Mouse (Mus musculus) liver, adult 2 months (tissue): ENCODE data around the gene Rgs11. TPM values are rescaled to one million over a fixed set of nuclear protein-coding genes. Genes with fewer than 3 reads are reported as not detected.
"Not testable (repeated sequence)": the region's sequence is repeated elsewhere in the genome, so short reads cannot be mapped to it uniquely, and the experiment has no call there.

Source experiments
- DNase-seq: peaks from one replicate; pipeline ENCODE4 v3.0.0-alpha.2; 2011; ENCODE audit warnings: low read depth, low spot score; ENCODE audit errors: extremely low read depth
- H3K27ac ChIP-seq: fragments of 200-500 bp; replicated peaks from 2 replicates; pipeline ENCODE4 v1.5.1; 2012; ENCODE audit warnings: low read depth, mild to moderate bottlenecking, control low read depth, inconsistent platforms, low read length; ENCODE audit not compliant: insufficient read depth
- H3K27me3 ChIP-seq: fragments of 200-500 bp; 2 replicates; pipeline ENCODE4 v1.6.1; 2012; ENCODE audit warnings: mild to moderate bottlenecking, moderate library complexity, low read length, inconsistent platforms; ENCODE audit not compliant: control insufficient read depth, insufficient read depth
- H3K36me3 ChIP-seq: fragments of 200-500 bp; 2 replicates; pipeline ENCODE4 v1.6.1; 2012; ENCODE audit warnings: low read length, inconsistent platforms; ENCODE audit not compliant: control insufficient read depth, insufficient read depth
- H3K4me1 ChIP-seq: fragments of 200-500 bp; 2 replicates; pipeline ENCODE4 v1.6.1; 2011; ENCODE audit warnings: low read length; ENCODE audit not compliant: control insufficient read depth, insufficient read depth
- H3K4me3 ChIP-seq: fragments of 200-500 bp; 2 replicates; pipeline ENCODE4 v1.5.1; 2011; ENCODE audit warnings: low read depth, mild to moderate bottlenecking, control low read depth, low read length, moderate library complexity; ENCODE audit not compliant: insufficient read depth
- H3K79me2 ChIP-seq: fragments of 200-500 bp; 2 replicates; pipeline ENCODE4 v1.6.1; 2012; ENCODE audit warnings: inconsistent platforms, mild to moderate bottlenecking, low read length, moderate library complexity; ENCODE audit not compliant: control insufficient read depth, insufficient read depth
- H3K9ac ChIP-seq: fragments of 200-500 bp; 2 replicates; pipeline ENCODE4 v1.6.1; 2012; ENCODE audit warnings: low read depth, mild to moderate bottlenecking, control low read depth, inconsistent platforms, low read length
- CTCF ChIP-seq: fragments of 200-500 bp; IDR thresholded peaks from 2 replicates; pipeline ENCODE4 v1.5.1; 2011; ENCODE audit warnings: low read depth, low read length, control low read depth
- POLR2A ChIP-seq: fragments of 200-500 bp; IDR thresholded peaks from 2 replicates; pipeline ENCODE4 v1.6.1; 2011; ENCODE audit warnings: low read length, control low read depth; ENCODE audit not compliant: insufficient read depth; ENCODE audit errors: extremely low read depth
- WGBS: fragments of 180-500 bp; shearing (Covaris S2); methylation state at CpG from one replicate; pipeline ENCODE4 v1.1.7; 2018; 5-methylcytosine and 5-hydroxymethylcytosine counted together
- polyA plus RNA-seq: library from polyadenylated mRNA; depleted of rRNA; stranded (reverse); fragments of >200 nt; gene quantifications from 2 replicates; pipeline ENCODE4 v1.2.3, GENCODE M21; 2012
- total RNA-seq: library from RNA; depleted of rRNA; stranded (reverse); fragments of >200 nt; gene quantifications from 2 replicates; pipeline ENCODE4 v1.2.3, GENCODE M21; 2014

The Rgs11 gene
- total and polyA plus RNA-seq, 2 experiments, result 0.09 to 0.22 TPM

DNA sequence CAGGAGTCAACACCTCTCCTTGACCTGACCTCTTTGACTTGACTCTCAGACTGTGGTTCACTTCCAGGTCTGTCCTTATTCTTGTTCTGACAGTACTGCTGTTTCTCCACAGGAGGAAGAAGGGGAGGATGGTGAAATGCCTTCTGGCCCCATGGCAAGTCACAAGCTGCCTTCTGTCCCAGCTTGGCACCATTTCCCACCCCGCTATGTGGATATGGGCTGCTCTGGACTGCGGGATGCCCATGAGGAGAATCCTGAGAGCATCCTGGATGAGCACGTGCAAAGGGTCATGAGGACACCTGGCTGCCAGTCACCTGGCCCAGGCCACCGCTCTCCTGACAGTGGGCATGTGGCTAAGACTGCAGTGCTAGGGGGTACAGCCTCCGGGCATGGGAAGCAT is 15.2 kb upstream of the Rgs11 start:
- H3K36me3 ChIP-seq, result peaks cover 35% of the 10 kb centered on the region
- H3K27ac ChIP-seq, result no peak overlapping the region
- H3K9ac ChIP-seq, result no peak overlapping the region
- TF ChIP-seq CTCF (no peak), POLR2A (no peak)
- H3K4me1 ChIP-seq, result no peaks in the 10 kb centered on the region
- no peaks in the 10 kb centered on the region for H3K79me2 ChIP-seq
- no peaks in the 10 kb centered on the region for H3K27me3 ChIP-seq
- no peak for DNase-seq
- 81% methylated on average over 5 of the region's 5 CpGs for WGBS
- no peak overlapping the region for H3K4me3 ChIP-seq

DNA sequence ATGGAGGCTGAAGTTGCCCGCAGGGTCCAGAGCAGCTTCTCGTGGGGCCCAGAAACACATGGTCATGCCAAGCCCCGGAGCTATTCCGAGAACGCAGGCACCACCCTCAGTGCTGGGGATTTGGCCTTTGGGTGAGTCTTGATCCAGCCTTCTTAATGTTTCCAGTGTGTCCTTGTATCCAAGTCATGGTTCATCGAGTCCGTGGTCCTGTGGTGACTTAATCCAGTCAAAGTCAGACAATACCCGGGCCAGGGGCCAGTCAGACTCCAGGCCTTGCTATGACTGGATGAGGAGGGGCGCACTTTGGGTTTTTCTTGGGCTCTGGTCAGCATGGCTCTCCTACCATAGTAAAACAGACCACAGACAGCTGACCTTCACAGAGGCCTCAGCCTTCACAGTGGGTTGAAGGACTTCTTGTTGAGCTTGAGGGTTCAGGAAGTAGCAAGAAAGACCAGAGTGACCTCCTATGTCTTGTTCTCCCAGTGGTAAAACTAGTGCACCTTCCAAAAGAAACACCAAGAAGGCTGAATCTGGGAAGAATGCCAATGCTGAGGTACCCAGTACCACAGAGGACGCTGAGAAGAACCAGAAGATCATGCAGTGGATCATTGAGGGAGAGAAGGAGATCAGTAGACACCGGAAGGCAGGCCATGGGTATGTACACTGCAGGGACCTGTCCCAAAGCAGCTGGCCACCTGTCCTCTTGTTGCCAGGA is 14.5 kb upstream of the Rgs11 start:
- H3K4me3 ChIP-seq, result no peak overlapping the region
- no peaks in the 10 kb centered on the region for H3K79me2 ChIP-seq
- no peak overlapping the region for H3K27ac ChIP-seq
- TF ChIP-seq CTCF (no peak), POLR2A (no peak)
- H3K27me3 ChIP-seq, result no peaks in the 10 kb centered on the region
- H3K4me1 ChIP-seq, result no peaks in the 10 kb centered on the region
- no peak for DNase-seq
- H3K36me3 ChIP-seq, result peaks cover 32% of the 10 kb centered on the region
- H3K9ac ChIP-seq, result no peak overlapping the region
- 97% methylated on average over 11 of the region's 11 CpGs for WGBS

DNA sequence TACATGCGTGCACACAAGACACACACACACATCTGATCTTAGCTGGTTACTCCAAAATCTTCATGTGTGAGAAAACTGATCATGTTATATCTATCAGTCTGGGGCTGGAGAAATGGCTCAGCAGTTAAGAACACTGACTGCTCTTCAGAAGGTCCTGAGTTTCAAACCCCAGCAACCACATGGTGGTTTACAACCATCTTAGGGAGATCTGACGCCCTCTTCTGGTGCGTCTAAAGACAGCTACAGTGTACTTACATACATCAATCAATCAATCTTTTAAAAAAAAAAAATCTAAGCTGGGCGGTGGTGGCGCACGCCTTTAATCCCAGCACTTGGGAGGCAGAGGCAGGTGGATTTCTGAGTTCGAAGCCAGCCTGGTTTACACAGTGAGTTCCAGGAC is 11.3 kb upstream of the Rgs11 start:
- not testable (repeated sequence) for H3K4me3 ChIP-seq, DNase-seq, H3K4me1 ChIP-seq, H3K9ac ChIP-seq, H3K27me3 ChIP-seq, H3K27ac ChIP-seq, H3K79me2 ChIP-seq
- peaks cover 17% of the 10 kb centered on the region for H3K36me3 ChIP-seq
- WGBS, result 93% methylated on average over 7 of the region's 7 CpGs

DNA sequence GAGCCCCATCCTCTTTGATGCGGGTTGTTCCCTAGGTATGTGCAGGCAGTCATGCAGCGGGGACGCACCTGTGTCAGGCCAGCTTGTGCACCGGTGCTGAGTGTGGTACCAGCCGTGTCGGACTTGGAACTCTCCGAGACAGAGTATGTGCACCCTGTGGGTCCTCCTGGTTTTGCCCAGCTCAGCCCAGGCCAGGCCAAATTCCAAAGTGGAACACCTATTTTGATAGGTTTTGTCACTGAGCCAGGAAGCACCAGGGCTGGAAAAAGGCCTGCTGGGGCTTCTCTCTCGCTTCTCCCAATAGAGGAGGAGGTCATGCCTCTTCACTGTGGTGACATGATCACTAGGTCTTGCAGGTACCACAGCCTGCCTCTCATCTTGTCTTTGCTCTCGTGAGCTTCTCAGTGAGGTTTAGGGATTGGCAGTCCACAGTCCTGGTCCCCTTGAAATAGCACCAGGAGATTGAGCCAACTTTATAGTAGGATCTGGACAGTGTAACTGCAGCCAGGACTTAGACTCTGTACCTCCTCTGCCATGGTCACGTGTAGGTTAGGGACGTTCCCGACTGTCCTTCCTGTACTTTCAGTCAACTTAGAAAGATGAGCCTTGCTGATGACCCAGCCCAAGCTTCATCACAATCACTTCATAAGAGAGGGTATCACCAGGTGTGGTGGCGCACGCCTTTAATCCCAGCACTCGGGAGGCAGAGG is 10.1 kb upstream of the Rgs11 start:
- 92% methylated on average over 15 of the region's 15 CpGs for WGBS
- no peak for DNase-seq
- TF ChIP-seq CTCF, result no peak
- TF ChIP-seq POLR2A, result no peak
- no peaks in the 10 kb centered on the region for H3K79me2 ChIP-seq
- no peak overlapping the region for H3K9ac ChIP-seq
- no peak overlapping the region for H3K4me3 ChIP-seq
- H3K27me3 ChIP-seq, result no peaks in the 10 kb centered on the region
- no peak overlapping the region for H3K27ac ChIP-seq
- H3K4me1 ChIP-seq, result no peaks in the 10 kb centered on the region
- H3K36me3 ChIP-seq, result peaks cover 14% of the 10 kb centered on the region

DNA sequence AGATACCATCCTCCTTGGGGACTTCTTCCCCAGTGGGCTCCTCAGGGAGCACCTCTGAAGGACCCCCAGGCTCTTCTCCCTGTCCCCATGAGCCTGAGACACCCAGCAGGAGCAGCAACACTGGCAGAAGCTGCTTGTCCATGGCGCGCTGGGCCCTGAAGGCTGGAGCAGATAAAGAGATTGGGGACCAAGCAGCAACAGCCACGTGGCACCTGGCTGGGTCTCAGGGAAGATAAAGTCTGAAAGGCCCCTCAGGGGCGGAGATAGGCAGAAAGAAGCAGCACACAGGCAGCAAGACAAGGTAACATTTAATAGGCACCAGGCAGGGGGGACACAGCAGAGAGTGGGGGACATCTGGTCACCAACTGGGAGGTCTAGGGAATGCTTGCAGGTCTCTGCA is 3.9 kb upstream of the Rgs11 start, which contains the start of gene Pdia2:
Gene Pdia2 (minus strand): TSS at position 196 of the 400 bp plus-strand sequence.
- no peaks in the 10 kb centered on the region for H3K79me2 ChIP-seq
- TF ChIP-seq POLR2A (no peak), CTCF (no peak)
- peaks cover 15% of the 10 kb centered on the region; the same call in 1 of the 2 replicates for H3K27me3 ChIP-seq
- H3K36me3 ChIP-seq, result no peaks in the 10 kb centered on the region; the same call in 1 of the 2 replicates
- no peak for DNase-seq
- no peaks in the 10 kb centered on the region for H3K4me1 ChIP-seq
- no peak within 1 kb of the TSS for H3K4me3 ChIP-seq
- 66% methylated on average over 4 of the region's 4 CpGs for WGBS
- H3K27ac ChIP-seq, result no peak within 1 kb of the TSS
- H3K9ac ChIP-seq, result no peak within 1 kb of the TSS
